Mouse (Mus musculus) myocyte (in vitro differentiated cells): Measurements from ENCODE around the gene Plxnd1.

Source experiments
- POLR2A ChIP-seq: IDR thresholded peaks from one replicate; pipeline ENCODE4 v1.6.1; 2011; ENCODE audit warnings: low read depth, mild to moderate bottlenecking, control low read depth, moderate library complexity; ENCODE audit not compliant: insufficient read length
- TCF12 ChIP-seq: IDR thresholded peaks from one replicate; pipeline ENCODE4 v1.6.1; 2011; ENCODE audit warnings: mild to moderate bottlenecking, control low read depth; ENCODE audit not compliant: poor library complexity, insufficient read depth, severe bottlenecking
- USF1 ChIP-seq: IDR thresholded peaks from one replicate; pipeline ENCODE4 v1.6.1; 2011; ENCODE audit warnings: low read depth, mild to moderate bottlenecking, control low read depth, moderate library complexity

DNA sequence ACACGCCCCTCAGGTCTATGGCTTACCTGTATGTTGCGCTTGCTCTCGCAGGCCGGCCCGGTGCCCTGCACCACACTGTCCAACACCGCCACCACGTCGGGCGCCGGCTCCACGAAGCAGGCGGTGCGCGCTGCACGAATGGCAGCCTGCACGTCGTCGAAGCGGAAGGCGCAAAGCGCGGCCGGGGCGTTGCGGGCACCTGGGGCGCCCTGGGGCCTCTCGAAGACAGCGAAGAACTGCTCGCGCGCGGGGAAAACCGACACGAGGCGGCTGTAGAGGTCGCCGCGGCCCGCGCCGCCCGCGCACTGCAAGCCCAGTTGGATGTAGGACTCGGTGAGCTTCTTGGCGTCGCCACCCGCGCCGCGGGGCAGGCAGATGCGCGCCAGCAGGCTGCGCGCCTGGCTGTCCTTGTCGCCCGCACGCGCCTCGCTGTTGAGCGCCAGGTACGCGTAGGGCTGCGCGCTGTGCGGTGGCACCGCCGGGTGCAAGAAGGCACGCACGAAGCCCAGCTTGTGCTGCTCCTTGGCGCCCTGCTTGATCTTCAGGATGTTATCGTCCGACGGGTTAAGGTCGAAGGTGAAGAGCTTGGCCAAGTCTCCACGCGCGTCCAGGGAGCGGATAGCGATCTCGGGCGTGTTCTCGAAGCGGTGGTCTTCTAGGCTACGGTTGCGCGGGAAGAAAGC, 1.2 kb downstream of the Plxnd1 start:
- no peak for TF ChIP-seq TCF12
- TF ChIP-seq USF1, result no peak
- no peak for TF ChIP-seq POLR2A
